Mouse (Mus musculus): ENCODE results near the gene Fer. TPM values are rescaled to one million over a fixed set of nuclear protein-coding genes. Genes with fewer than 3 reads are reported as not detected.

The Fer gene
- total and polyA plus RNA-seq, 2 experiments from 2014 or later: 14.3 to 24.8 TPM

DNA sequence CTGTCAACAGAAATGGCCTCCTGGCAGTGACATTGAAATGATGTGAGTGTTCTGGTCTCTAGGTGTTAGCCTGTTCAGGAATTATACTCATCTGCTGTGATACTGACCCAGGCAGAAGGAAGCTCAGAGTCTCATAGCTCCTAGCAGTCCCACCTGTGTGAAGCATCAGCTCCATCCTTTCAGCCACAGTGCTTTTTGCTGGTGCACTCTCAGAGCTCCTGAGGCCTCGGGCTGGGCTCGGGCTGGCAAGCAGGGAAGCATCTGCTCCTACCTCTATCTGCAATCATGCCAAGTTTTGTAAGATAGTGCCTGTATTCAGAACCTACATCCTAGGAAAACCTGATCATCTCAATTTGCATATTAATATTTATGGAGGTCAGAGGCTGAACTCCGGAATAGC, 183.7 kb downstream of the Fer start:
- TF ChIP-seq CTCF (IDR thresholded peaks at IDR 0.05; ENCODE audit: low read depth): no peak
- no peak overlapping the region for H3K4me2 ChIP-seq (ENCODE audit: low read depth, low read length)
- DNase-seq (ENCODE audit: low spot score): no peak
- no peaks in the 10 kb centered on the region for H3K4me1 ChIP-seq (ENCODE audit: insufficient read depth, low read length)
- H3K36me3 ChIP-seq (ENCODE audit: insufficient read depth, low read length): no peaks in the 10 kb centered on the region
- no peaks in the 10 kb centered on the region for H3K9me3 ChIP-seq (ENCODE audit: low read length)
- no peaks in the 10 kb centered on the region for H3K27me3 ChIP-seq (ENCODE audit: insufficient read depth, low read length)
- 68% methylated on average over 3 of the region's 3 CpGs for WGBS
- no peak overlapping the region for H3K9ac ChIP-seq (replicated peaks; ENCODE audit: low read length)
- no peak overlapping the region for H3K27ac ChIP-seq
- ATAC-seq: no peak
- H3K4me3 ChIP-seq (ENCODE audit: low read length): no peak overlapping the region

DNA sequence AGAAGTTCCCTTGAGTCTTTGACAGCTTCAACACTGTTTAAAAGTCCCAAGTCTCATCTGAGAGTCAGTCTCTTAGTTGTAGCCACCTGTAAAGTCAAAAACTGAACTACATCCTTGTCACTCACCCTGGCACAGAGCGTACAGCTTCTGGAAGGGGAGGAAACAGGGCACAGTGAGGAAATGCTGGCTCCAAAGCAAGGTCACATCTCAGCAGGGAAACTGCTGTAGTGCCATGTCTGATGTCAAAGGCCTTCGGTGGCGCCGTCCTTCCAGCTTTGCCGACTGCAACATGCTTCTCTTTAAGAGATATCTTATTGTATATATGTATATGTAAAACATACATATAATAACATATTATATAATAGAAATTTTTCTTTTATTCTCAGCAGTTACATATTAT, 188.0 kb downstream of the Fer start:
- no peak for ATAC-seq
- 61% methylated on average over 5 of the region's 5 CpGs for WGBS
- no peak for DNase-seq (ENCODE audit: low spot score)
- Histone ChIP-seq H3K4me3 (ENCODE audit: low read length) (no peak overlapping the region), H3K9me3 (ENCODE audit: low read length) (no peaks in the 10 kb centered on the region), H3K4me2 (ENCODE audit: low read depth, low read length) (no peak overlapping the region), H3K4me1 (ENCODE audit: insufficient read depth, low read length) (no peaks in the 10 kb centered on the region), H3K27ac (no peak overlapping the region), H3K9ac (replicated peaks; ENCODE audit: low read length) (no peak overlapping the region), H3K36me3 (ENCODE audit: insufficient read depth, low read length) (no peaks in the 10 kb centered on the region), H3K27me3 (ENCODE audit: insufficient read depth, low read length) (no peaks in the 10 kb centered on the region)
- TF ChIP-seq CTCF (IDR thresholded peaks at IDR 0.05; ENCODE audit: low read depth): no peak

DNA sequence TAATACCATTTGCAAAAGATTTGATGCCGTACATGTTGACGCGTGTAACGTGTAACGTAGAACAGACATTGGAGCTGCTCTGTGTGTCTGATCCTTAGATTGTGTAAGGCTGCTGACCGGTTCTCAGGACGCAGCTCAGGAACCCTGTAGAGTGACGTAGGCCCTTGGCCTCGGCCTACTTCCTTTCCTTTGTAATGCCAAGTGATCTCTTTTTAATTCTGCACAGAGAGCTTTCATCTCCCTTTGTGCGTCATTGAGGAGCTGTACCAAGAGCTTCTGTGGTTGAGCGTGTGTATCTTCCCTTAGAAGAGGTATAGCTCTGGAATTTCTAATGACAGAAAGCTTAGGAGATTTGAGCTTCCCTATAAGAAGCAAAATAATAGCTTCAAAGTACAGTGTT, 190.8 kb downstream of the Fer start:
- 76% methylated on average over 11 of the region's 11 CpGs for WGBS
- Histone ChIP-seq H3K36me3 (ENCODE audit: insufficient read depth, low read length) (no peaks in the 10 kb centered on the region), H3K27me3 (ENCODE audit: insufficient read depth, low read length) (no peaks in the 10 kb centered on the region), H3K27ac (no peak overlapping the region), H3K9ac (replicated peaks; ENCODE audit: low read length) (no peak overlapping the region), H3K4me1 (ENCODE audit: insufficient read depth, low read length) (no peaks in the 10 kb centered on the region), H3K4me3 (ENCODE audit: low read length) (no peak overlapping the region), H3K9me3 (ENCODE audit: low read length) (no peaks in the 10 kb centered on the region), H3K4me2 (ENCODE audit: low read depth, low read length) (no peak overlapping the region)
- DNase-seq (ENCODE audit: low spot score): no peak
- TF ChIP-seq CTCF (IDR thresholded peaks at IDR 0.05; ENCODE audit: low read depth): no peak
- no peak for ATAC-seq

DNA sequence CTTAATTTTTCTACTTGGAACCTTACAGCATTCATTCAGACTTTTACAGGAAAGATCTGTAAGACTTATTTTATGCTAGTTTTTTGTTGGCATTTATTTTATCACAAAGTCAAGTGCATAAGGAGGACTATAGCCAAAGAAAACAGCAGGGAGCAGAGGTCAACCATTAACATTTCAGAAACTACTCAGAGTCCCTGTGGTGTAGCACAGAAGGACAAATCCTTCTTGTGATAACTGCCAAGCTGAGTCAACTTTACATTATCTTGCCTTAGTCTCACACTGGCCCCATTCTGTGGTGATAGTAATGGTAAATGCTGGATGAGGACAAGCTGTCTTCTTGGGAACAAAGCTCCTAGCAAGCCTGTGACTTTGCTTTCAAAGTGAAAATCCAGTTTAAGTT, 197.7 kb downstream of the Fer start:
- H3K4me3 ChIP-seq (ENCODE audit: low read length): no peak overlapping the region
- H3K36me3 ChIP-seq (ENCODE audit: insufficient read depth, low read length): no peaks in the 10 kb centered on the region
- no peak overlapping the region for H3K27ac ChIP-seq
- H3K27me3 ChIP-seq (ENCODE audit: insufficient read depth, low read length): no peaks in the 10 kb centered on the region
- no peak overlapping the region for H3K4me2 ChIP-seq (ENCODE audit: low read depth, low read length)
- H3K9me3 ChIP-seq (ENCODE audit: low read length): no peaks in the 10 kb centered on the region
- DNase-seq (ENCODE audit: low spot score): no peak
- no peaks in the 10 kb centered on the region for H3K4me1 ChIP-seq (ENCODE audit: insufficient read depth, low read length)
- no peak overlapping the region for H3K9ac ChIP-seq (replicated peaks; ENCODE audit: low read length)
- no peak for TF ChIP-seq CTCF (IDR thresholded peaks at IDR 0.05; ENCODE audit: low read depth)
- ATAC-seq: no peak

DNA sequence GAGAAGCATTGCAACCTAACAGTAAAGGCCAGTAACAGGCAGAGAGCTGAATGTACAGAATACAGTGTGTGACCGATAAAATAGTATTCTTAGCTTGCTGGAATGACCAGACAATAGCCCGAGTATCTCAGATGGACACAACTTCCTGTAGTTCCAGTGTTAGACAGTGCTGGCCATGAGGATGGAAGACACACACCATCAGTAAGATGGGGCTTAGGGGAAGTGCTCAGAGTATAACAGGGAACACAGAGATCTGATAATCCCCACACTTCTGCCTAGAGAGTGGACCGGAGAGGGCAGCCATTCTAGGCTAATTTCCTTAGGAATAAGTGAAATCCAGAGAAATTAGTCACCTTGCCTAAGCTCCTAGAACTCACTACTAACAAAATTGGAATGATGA, 202.4 kb downstream of the Fer start:
- Histone ChIP-seq H3K4me3 (ENCODE audit: low read length) (no peak overlapping the region), H3K4me1 (ENCODE audit: insufficient read depth, low read length) (no peaks in the 10 kb centered on the region), H3K9me3 (ENCODE audit: low read length) (no peaks in the 10 kb centered on the region), H3K27me3 (ENCODE audit: insufficient read depth, low read length) (no peaks in the 10 kb centered on the region), H3K4me2 (ENCODE audit: low read depth, low read length) (no peak overlapping the region), H3K27ac (no peak overlapping the region), H3K9ac (replicated peaks; ENCODE audit: low read length) (no peak overlapping the region), H3K36me3 (ENCODE audit: insufficient read depth, low read length) (no peaks in the 10 kb centered on the region)
- no peak for TF ChIP-seq CTCF (IDR thresholded peaks at IDR 0.05; ENCODE audit: low read depth)
- DNase-seq (ENCODE audit: low spot score) (no peak), ATAC-seq (no peak)
- 93% methylated on average over 3 of the region's 3 CpGs for WGBS

DNA sequence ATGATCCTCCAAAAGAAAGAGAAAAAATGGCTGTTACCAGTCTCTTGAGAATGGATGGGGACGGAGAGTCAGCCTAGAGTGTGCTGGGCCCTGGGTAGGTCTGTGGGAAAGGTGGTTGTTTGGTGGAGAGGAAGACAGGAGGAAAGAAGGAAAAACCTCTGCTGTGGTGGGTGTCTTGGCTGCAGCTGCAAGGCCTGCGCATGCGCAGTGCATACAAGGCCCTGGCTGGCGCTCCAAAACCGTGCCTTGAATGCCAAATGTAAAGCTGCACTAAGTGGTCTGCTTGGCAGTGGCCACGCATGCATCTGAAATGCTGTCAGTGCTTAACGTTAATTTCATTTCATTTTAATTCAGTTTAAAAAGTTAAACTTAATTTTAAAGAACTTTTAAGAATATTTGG, 214.5 kb downstream of the Fer start:
- no peak for TF ChIP-seq CTCF (IDR thresholded peaks at IDR 0.05; ENCODE audit: low read depth)
- H3K9ac ChIP-seq (replicated peaks; ENCODE audit: low read length): no peak overlapping the region
- no peaks in the 10 kb centered on the region for H3K9me3 ChIP-seq (ENCODE audit: low read length)
- no peak overlapping the region for H3K27ac ChIP-seq
- no peak overlapping the region for H3K4me2 ChIP-seq (ENCODE audit: low read depth, low read length)
- DNase-seq (ENCODE audit: low spot score): peak; percentile 72
- peak; percentile 74 for ATAC-seq
- H3K4me3 ChIP-seq (ENCODE audit: low read length): no peak overlapping the region
- 77% methylated on average over 7 of the region's 7 CpGs for WGBS
- H3K27me3 ChIP-seq (ENCODE audit: insufficient read depth, low read length): no peaks in the 10 kb centered on the region
- no peaks in the 10 kb centered on the region for H3K36me3 ChIP-seq (ENCODE audit: insufficient read depth, low read length)
- no peaks in the 10 kb centered on the region for H3K4me1 ChIP-seq (ENCODE audit: insufficient read depth, low read length)

DNA sequence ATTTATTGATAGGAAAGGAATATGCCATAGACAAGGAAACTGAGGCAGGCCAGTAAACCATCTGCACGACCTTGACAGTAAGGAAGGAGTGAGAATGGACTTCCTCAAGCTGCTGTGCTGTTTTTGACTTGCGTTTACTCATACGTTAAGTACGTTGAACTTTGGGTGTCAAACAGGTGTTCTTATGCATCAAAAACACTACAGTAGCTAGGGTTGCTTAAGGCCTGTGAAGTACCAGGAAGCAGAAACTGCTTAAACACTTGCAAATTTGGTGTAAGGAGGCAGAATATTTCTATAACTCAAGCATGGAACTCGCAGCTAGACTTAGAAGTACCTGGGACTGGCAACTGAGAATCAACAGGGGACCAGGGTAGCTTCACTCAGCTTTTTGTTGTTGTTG, 221.9 kb downstream of the Fer start:
- ATAC-seq (no peak), DNase-seq (ENCODE audit: low spot score) (no peak)
- H3K4me2 ChIP-seq (ENCODE audit: low read depth, low read length): no peak overlapping the region
- H3K4me1 ChIP-seq (ENCODE audit: insufficient read depth, low read length): peaks cover 6% of the 10 kb centered on the region
- no peak overlapping the region for H3K9ac ChIP-seq (replicated peaks; ENCODE audit: low read length)
- no peaks in the 10 kb centered on the region for H3K27me3 ChIP-seq (ENCODE audit: insufficient read depth, low read length)
- no peaks in the 10 kb centered on the region for H3K9me3 ChIP-seq (ENCODE audit: low read length)
- H3K4me3 ChIP-seq (ENCODE audit: low read length): no peak overlapping the region
- H3K27ac ChIP-seq: no peak overlapping the region
- H3K36me3 ChIP-seq (ENCODE audit: insufficient read depth, low read length): no peaks in the 10 kb centered on the region
- TF ChIP-seq CTCF (IDR thresholded peaks at IDR 0.05; ENCODE audit: low read depth): no peak
- WGBS: 93% methylated on average over 5 of the region's 5 CpGs
